Mouse (Mus musculus) megakaryocyte, adult 5-6 weeks (primary cell): ENCODE measurements around the gene Mpv17l2. TPM values are rescaled to one million over a fixed set of nuclear protein-coding genes. Genes with fewer than 3 reads are reported as not detected.

Source experiments
- ATAC-seq: 2 replicates; pipeline ENCODE4 v1.8.0; 2016; ENCODE audit warnings: mild to moderate bottlenecking, inconsistent platforms; ENCODE audit not compliant: poor library complexity, severe bottlenecking
- total RNA-seq, 2 experiments: library from RNA; stranded (forward) in 1 of 2; stranded (reverse) in 1 of 2; fragments of 153-499, 151-499 nt in 1 of 2; fragments of 221-1000, 200-1000 nt in 1 of 2; gene quantifications; 2 replicates each; pipeline versions ENCODE4 v1.2.3 to v1.2.4; 2015 to 2017

Gene Mpv17l2
- total RNA-seq, 2 experiments from 2014 or later: 8.4 to 44.7 TPM

GRCm38 (mm10) chr8:70768231-70768776 lies 7.6 kb upstream of the Mpv17l2 start:
- peak; percentile 33 for ATAC-seq

DNA sequence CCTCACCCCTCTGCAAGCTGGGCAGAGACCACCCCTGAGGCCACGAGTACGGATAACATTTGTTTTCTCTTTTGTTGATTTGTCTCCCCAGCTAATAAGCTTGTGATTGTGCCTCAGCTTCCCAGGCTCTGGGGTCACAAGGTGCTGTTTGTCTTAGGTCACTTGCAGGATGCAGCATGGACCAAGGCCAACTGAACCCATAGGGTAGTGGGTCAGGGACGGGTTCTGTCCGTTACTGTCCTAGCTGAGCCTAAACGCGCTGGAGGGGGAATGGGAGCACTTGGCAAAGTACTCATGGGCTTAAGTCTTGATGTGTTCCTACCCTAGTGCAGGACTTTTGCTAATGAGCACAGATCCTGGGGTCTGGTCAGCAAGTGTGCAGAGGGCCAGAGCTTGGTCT lies 6.8 kb upstream of the Mpv17l2 start:
- no peak for ATAC-seq

- ATAC-seq: peak; percentile 24
These were observed 6.1 kb upstream of the Mpv17l2 start for GRCm38 (mm10) chr8:70766571-70767440.

DNA sequence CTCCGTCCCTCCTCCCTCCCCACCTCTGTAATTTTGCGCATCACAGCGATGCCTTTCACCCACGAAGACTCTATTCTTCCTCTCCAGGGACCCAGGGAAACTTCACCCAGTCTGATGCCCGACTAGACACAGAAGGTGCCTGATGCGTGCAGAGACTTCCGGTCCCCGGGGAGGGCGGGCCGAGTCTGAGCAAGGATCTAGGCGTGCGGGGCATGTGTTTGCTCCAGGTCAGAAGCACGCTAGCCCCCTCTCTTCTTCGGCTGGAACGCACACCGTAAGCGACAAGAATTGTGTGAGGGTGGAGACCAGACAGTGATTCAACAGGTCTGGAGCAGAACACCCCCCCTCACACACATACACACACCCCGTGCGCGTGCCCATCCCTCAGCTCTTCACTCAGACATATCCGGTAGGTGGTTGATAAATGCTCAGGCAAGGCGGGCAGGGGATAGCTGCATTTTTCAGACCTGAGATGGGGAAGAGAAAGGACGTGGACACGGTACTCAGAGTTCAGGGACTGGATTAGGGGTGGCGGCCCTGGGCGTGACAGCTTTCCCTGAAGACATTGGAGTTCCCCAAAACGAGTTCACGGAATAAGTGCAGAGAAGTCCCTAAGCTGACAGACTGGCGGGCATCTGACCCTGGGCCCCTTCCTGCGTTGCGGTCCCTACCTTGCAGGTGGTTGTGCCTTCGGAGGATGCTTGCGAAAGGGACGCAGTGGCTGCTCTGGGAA lies 5.3 kb upstream of the Mpv17l2 start:
- ATAC-seq: peak; percentile 1; the same call in 1 of the 2 replicates

DNA sequence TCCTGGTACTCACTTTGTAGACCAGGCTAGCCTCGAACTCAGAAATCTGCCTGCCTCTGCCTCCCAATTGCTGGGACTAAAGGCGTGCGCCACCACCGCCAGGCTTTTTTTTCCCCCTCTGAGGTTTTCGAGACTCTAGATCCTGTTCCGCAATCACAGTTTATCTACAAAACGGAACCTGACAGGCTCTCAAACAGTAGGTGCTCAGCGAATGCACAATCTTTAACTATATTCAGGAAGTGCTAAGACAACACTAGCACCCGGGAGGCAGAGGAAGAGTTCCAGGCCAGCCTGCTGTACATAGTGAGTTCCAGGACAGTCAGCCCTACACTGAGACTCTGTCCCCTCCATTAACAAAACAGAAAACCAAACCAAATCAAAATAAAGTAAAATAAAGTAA lies 4.6 kb upstream of the Mpv17l2 start:
- 0 out of 2 replicates have a peak, but pooled peaks have one; percentile 9 for ATAC-seq

DNA sequence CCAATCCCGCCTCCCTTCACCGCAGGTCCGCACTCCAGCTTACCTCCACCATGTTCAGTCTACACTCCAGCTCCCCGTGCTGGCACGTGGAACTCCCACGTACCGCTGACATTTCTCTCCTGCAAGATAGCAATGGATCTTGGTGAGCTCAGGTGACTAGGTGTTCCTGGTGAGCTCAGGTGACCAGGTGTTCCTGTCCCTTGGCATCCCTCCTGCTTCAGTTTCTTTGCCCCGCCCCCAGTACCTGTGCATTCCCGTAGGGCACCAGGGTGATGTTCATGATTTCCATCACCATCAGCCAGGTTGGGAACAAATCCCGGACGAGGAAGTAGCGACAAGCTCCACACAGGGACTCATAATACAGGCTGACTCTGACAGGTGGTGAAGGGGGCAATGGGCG lies 3.9 kb upstream of the Mpv17l2 start:
- ATAC-seq: no peak

DNA sequence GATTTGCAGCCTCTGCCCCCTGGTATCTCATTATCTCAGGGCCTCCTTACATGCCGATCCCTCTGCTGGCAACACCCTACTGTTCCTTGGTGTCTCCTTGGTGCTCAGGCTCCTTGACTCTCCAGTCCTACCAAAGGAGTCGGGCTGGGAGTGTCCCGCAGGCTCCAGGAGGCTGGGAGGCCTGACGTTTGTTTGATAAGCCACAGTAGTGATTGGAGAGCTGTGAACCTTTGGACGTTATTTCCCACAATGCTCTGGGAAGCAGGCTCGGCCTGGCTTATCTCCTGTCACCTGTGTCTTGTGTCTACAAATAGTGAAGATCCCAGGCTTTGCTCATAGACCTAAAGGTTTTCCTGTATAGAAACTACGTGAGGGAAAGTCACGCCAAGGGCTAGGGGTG lies 3.3 kb upstream of the Mpv17l2 start:
- ATAC-seq: no peak

- no peak for ATAC-seq
These were observed 2.6 kb upstream of the Mpv17l2 start for GRCm38 (mm10) chr8:70763354-70763753.

GRCm38 (mm10) chr8:70762118-70762517 lies 1.4 kb upstream of the Mpv17l2 start:
- no peak for ATAC-seq

DNA sequence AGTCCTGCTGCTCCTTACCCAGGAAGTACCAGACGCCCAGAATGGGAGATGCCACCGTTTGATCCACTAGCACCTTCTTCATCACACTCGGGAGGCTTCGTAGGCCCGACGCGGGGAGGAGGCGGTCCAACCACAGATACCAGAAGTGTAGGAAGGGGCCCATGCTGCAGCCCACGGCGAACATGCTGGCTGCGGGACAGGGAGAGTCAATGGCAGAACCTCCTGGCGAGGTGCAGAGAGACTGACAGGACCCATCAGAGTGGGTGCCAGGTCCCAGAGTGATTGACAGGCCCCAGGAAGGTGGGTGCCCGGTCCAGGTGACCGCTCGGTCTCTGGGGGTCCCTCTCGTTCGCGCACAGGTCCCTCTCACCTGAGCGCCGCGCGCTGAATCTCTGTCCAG lies 396 bp downstream of the Mpv17l2 start:
- no peak for ATAC-seq

- no peak for ATAC-seq
These were observed 1.9 kb downstream of the Mpv17l2 start for GRCm38 (mm10) chr8:70758616-70759561.

DNA sequence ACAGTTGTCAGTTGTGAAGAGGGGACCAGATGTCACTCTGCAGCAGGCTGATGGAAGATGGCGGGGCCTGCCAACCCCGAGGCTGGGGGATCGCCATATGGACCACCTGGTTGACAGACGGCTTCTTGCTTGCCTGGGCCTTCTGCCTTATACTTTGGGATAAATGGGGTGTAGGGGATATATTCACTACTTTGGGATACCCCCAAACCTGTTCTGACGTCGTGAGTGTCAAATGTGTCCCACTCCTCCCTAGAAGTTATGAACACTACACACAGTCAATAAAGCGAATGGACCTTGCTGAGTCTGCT lies 2.5 kb downstream of the Mpv17l2 start:
- ATAC-seq: no peak

DNA sequence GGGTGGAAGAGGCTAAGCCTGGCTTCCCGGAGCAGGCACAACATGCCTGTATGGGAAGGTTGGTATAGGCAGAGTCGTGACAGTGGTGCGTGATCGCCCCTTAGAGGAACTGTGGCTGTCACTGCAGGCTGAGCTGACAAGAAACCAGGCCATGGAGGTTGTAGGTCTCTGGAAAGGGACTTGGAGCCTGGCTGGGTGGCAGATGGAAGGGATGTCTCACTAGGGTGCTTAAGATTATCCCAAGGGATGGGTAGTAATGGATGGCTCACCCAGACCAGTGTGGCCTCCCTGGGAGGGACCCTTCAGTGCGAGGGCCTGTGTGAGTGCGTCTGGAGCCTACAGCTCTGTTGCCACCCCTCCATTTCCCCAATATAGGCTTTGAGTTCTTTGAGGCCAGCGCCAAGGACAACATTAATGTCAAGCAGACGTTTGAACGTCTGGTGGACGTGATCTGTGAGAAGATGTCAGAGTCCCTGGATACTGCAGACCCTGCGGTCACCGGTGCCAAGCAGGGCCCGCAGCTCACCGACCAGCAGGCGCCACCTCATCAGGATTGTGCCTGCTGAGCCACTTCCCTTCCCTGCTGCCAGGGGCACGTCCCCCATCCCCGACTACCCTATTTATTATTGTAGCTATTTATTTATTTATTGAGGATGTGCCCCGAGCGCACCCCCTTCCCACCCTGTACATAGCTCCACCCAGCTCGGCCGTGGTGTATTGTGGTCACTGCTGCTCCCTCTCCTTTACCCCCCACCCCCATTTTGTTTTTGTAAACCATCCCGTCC lies 3.0 kb downstream of the Mpv17l2 start:
- no peak for ATAC-seq

GRCm38 (mm10) chr8:70756476-70757040 lies 4.2 kb downstream of the Mpv17l2 start:
- ATAC-seq: no peak

- no peak for ATAC-seq
These were observed 4.9 kb downstream of the Mpv17l2 start for GRCm38 (mm10) chr8:70755661-70756475.

- 0 out of 2 replicates have a peak, but pooled peaks have one; percentile 27 for ATAC-seq
These were observed 5.7 kb downstream of the Mpv17l2 start for GRCm38 (mm10) chr8:70754871-70755660.

- peak; percentile 94 for ATAC-seq
These were observed 6.5 kb downstream of the Mpv17l2 start, which contains the start of gene Rab3a for GRCm38 (mm10) chr8:70754043-70754870. Rab3a (plus strand) TSS chr8:70754679.
